In genomic region chr4:155721668-155722083, GRCm38 (mm10) we compare ENCODE assay signal across 7 mouse cellular contexts. TPM values are rescaled to one million over a fixed set of nuclear protein-coding genes. Genes with fewer than 3 reads are reported as not detected.
DNase-seq lines count a peak whose midpoint lies in the region; ATAC-seq and TF ChIP-seq lines count a peak whose summit lies in the region.

No protein-coding gene starts in this region.

- 66% methylated on average over 4 of the region's 4 CpGs for WGBS in kidney, embryonic 15.5 days
- 51% methylated on average over 4 of the region's 4 CpGs for WGBS in kidney, postnatal 0 days
- 50% methylated on average over 4 of the region's 4 CpGs for WGBS in small intestine, adult 2 months

- no peak overlapping the region for H3K27ac ChIP-seq in kidney, embryonic 15.5 days
- peak overlapping the region; percentile 5; the same call in 1 of the 2 replicates for H3K27ac ChIP-seq in ES-E14 (ENCODE audit: insufficient read depth, low read depth, low read length, poor library complexity, severe bottlenecking)
- H3K27ac ChIP-seq in kidney, postnatal 0 days = no peak overlapping the region
- H3K27ac ChIP-seq in small intestine, adult 2 months (ENCODE audit: insufficient read depth, low read depth, low read length) = no peak overlapping the region

- peaks cover 50% of the 10 kb centered on the region for H3K36me3 ChIP-seq in kidney, embryonic 15.5 days
- peaks cover 21% of the 10 kb centered on the region for H3K36me3 ChIP-seq in ES-E14 (ENCODE audit: control insufficient read depth, insufficient read depth, low read length, poor library complexity, severe bottlenecking)
- H3K36me3 ChIP-seq in kidney, postnatal 0 days (ENCODE audit: insufficient read depth, low read length) = no peaks in the 10 kb centered on the region
- peaks cover 20% of the 10 kb centered on the region for H3K36me3 ChIP-seq in small intestine, adult 2 months (ENCODE audit: control insufficient read depth, insufficient read depth, low read length)

- ATAC-seq in kidney, embryonic 15.5 days (replicated peaks; ENCODE audit: low FRiP score) = no peak
- ATAC-seq in kidney, postnatal 0 days (replicated peaks; ENCODE audit: low FRiP score, low read depth) = no peak

- in situ Hi-C loops in ES-E14 (cut with MboI; ENCODE audit: low sequenced_read_pairs in 2 of 2, unreplicated experiment in 2 of 2) = no loop called here

- no peak for TF ChIP-seq POLR2A in small intestine, adult 2 months (IDR thresholded peaks at IDR 0.05; ENCODE audit: low read depth, low read length)

- no peaks in the 10 kb centered on the region for H3K9me3 ChIP-seq in kidney, embryonic 15.5 days (replicated peaks)
- no peaks in the 10 kb centered on the region for H3K9me3 ChIP-seq in ES-E14 (ENCODE audit: control insufficient read depth, insufficient read depth, low read depth, low read length)
- no peaks in the 10 kb centered on the region for H3K9me3 ChIP-seq in kidney, postnatal 0 days (replicated peaks; ENCODE audit: low read length)

- H3K4me2 ChIP-seq in kidney, embryonic 15.5 days = no peak overlapping the region
- no peak overlapping the region for H3K4me2 ChIP-seq in kidney, postnatal 0 days (ENCODE audit: low read length)

- peak; percentile 24 for DNase-seq in kidney, adult 11 months
- DNase-seq in ES-E14 (ENCODE audit: low read depth, low spot score) = no peak
- DNase-seq in cerebellum, postnatal 10 days = peak; percentile 60 to 69
- DNase-seq in kidney, postnatal 0 days (ENCODE audit: low spot score) = peak; percentile 45
- no peak for DNase-seq in layer of hippocampus, adult 8-10 months (ENCODE audit: low spot score in 2 of 2)

- H3K9ac ChIP-seq in kidney, embryonic 15.5 days = no peak overlapping the region
- H3K9ac ChIP-seq in ES-E14 (ENCODE audit: insufficient read depth, low read depth, low read length, poor library complexity, severe bottlenecking) = no peak overlapping the region
- no peak overlapping the region for H3K9ac ChIP-seq in kidney, postnatal 0 days (ENCODE audit: low read depth, low read length)

- peak; percentile 79 for TF ChIP-seq CTCF in kidney, postnatal 0 days (IDR thresholded peaks at IDR 0.05; ENCODE audit: low read depth)
- TF ChIP-seq CTCF in small intestine, adult 2 months (IDR thresholded peaks at IDR 0.05; ENCODE audit: extremely low read depth, insufficient read length, insufficient replicate concordance, low read depth, low read length) = peak; percentile 33; the same call in 1 of the 2 replicates

- no peaks in the 10 kb centered on the region for H3K4me1 ChIP-seq in kidney, embryonic 15.5 days
- peaks cover 3 to 5% of the 10 kb centered on the region in 2 experiments; a peak in 2 of 4 replicates for H3K4me1 ChIP-seq in ES-E14 (ENCODE audit: control insufficient read depth in 2 of 2, insufficient read depth in 2 of 2, low read length in 2 of 2, poor library complexity in 1 of 2)
- no peaks in the 10 kb centered on the region for H3K4me1 ChIP-seq in kidney, postnatal 0 days (replicated peaks; ENCODE audit: insufficient read depth, low read length)
- H3K4me1 ChIP-seq in small intestine, adult 2 months (ENCODE audit: control insufficient read depth, insufficient read depth, insufficient read length, low read length) = no peaks in the 10 kb centered on the region; the same call in 1 of the 2 replicates

- no peaks in the 10 kb centered on the region for H3K27me3 ChIP-seq in kidney, embryonic 15.5 days
- no peaks in the 10 kb centered on the region for H3K27me3 ChIP-seq in kidney, postnatal 0 days (ENCODE audit: insufficient read depth, low read length)
- no peaks in the 10 kb centered on the region for H3K27me3 ChIP-seq in small intestine, adult 2 months (ENCODE audit: control insufficient read depth, insufficient read depth, low read length)

- H3K4me3 ChIP-seq in kidney, embryonic 15.5 days (replicated peaks) = no peak overlapping the region
- no peak overlapping the region for H3K4me3 ChIP-seq in ES-E14 (ENCODE audit: insufficient read depth in 1 of 2, low read depth in 1 of 2, low read length in 2 of 2, poor library complexity in 1 of 2, severe bottlenecking in 1 of 2)
- no peak overlapping the region for H3K4me3 ChIP-seq in kidney, postnatal 0 days (replicated peaks; ENCODE audit: low read depth, low read length)
- no peak overlapping the region for H3K4me3 ChIP-seq in small intestine, adult 2 months (ENCODE audit: low read depth, low read length)

TF ChIP-seq in ES-E14, 5 proteins besides CTCF, POLR2A, EP300 and RAD21:
- TF ChIP-seq ZNF384 (IDR thresholded peaks at IDR 0.05; ENCODE audit: low read depth, low read length) = no peak
- no peak for TF ChIP-seq ZC3H11A (IDR thresholded peaks at IDR 0.05; ENCODE audit: borderline replicate concordance, low read depth, low read length)
- peak; percentile 84 for TF ChIP-seq MAFK (IDR thresholded peaks at IDR 0.05; ENCODE audit: insufficient read depth, low read depth, low read length)

RNA-seq across cellular contexts. Expression of gene Tmem240, which starts 12.9 kb away (rescaled TPM):
- 0.50 and 1.0 TPM in 2 replicates for polyA plus RNA-seq in kidney, embryonic 15.5 days (2015; fragmentation: Nextera tagmentation; extraction: Ambion mirVana)
- 0.22 and 0.58 TPM in 2 replicates for total RNA-seq in ES-E14 (2012; rRNA removed)
- 0.47 and 0.68 TPM in 2 replicates for polyA plus RNA-seq in kidney, postnatal 0 days (2015; fragmentation: Nextera tagmentation; extraction: Ambion mirVana)
- 0.53 and 0.80 TPM in 2 replicates for polyA plus RNA-seq in small intestine, adult 2 months (2012; rRNA removed)
- 10 to 100 TPM; 32.7 to 35.8 (median 34.4) TPM for total RNA-seq in layer of hippocampus, adult 8-10 months (2022)

RNA-seq across cellular contexts. Expression of gene Ssu72, which starts 17.1 kb away (rescaled TPM):
- 144 and 145 TPM in 2 replicates for polyA plus RNA-seq in kidney, embryonic 15.5 days (2015; fragmentation: Nextera tagmentation; extraction: Ambion mirVana)
- total RNA-seq in ES-E14 (2012; rRNA removed) = 125 and 129 TPM in 2 replicates
- polyA plus RNA-seq in kidney, postnatal 0 days (2015; fragmentation: Nextera tagmentation; extraction: Ambion mirVana) = 151 and 159 TPM in 2 replicates
- 87.2 and 140 TPM in 2 replicates for polyA plus RNA-seq in small intestine, adult 2 months (2012; rRNA removed)
- 10 to 100 TPM; 86.8 to 99.4 (median 88.9) TPM for total RNA-seq in layer of hippocampus, adult 8-10 months (2022)

RNA-seq across cellular contexts. Expression of gene Fndc10, which starts 27.5 kb away (rescaled TPM):
- 4.9 and 5.3 TPM in 2 replicates for polyA plus RNA-seq in kidney, embryonic 15.5 days (2015; fragmentation: Nextera tagmentation; extraction: Ambion mirVana)
- 10.0 and 22.1 TPM in 2 replicates for total RNA-seq in ES-E14 (2012; rRNA removed)
- 9.1 and 12.1 TPM in 2 replicates for polyA plus RNA-seq in kidney, postnatal 0 days (2015; fragmentation: Nextera tagmentation; extraction: Ambion mirVana)
- 12.5 and 24.0 TPM in 2 replicates for polyA plus RNA-seq in small intestine, adult 2 months (2012; rRNA removed)
- 10 to 100 TPM; 22.6 to 30.6 (median 26.6) TPM for total RNA-seq in layer of hippocampus, adult 8-10 months (2022)

RNA-seq across cellular contexts. Expression of gene Atad3a, which starts 39.2 kb away (rescaled TPM):
- polyA plus RNA-seq in kidney, embryonic 15.5 days (2015; fragmentation: Nextera tagmentation; extraction: Ambion mirVana) = 115 and 124 TPM in 2 replicates
- total RNA-seq in ES-E14 (2012; rRNA removed) = 169 and 267 TPM in 2 replicates
- 92.1 and 92.2 TPM in 2 replicates for polyA plus RNA-seq in kidney, postnatal 0 days (2015; fragmentation: Nextera tagmentation; extraction: Ambion mirVana)
- polyA plus RNA-seq in small intestine, adult 2 months (2012; rRNA removed) = 57.3 and 65.5 TPM in 2 replicates
- total RNA-seq in layer of hippocampus, adult 8-10 months (2022) = 10 to 100 TPM; 62.3 to 79.7 (median 65.0) TPM

RNA-seq across cellular contexts. Expression of gene Mib2, which starts 52.7 kb away (rescaled TPM):
- 25.8 and 30.2 TPM in 2 replicates for polyA plus RNA-seq in kidney, embryonic 15.5 days (2015; fragmentation: Nextera tagmentation; extraction: Ambion mirVana)
- total RNA-seq in ES-E14 (2012; rRNA removed) = 55.3 and 100 TPM in 2 replicates
- 19.6 and 21.0 TPM in 2 replicates for polyA plus RNA-seq in kidney, postnatal 0 days (2015; fragmentation: Nextera tagmentation; extraction: Ambion mirVana)
- polyA plus RNA-seq in small intestine, adult 2 months (2012; rRNA removed) = 46.3 and 85.4 TPM in 2 replicates
- total RNA-seq in layer of hippocampus, adult 8-10 months (2022) = 100 to 1,000 TPM; 101 to 122 (median 113) TPM

Comparison
In these comparisons a context has a peak if more than half of its experiments do, and no peak if none do; other contexts are left out.
1. DNase-seq: peak in kidney, adult 11 months (single experiment), cerebellum, postnatal 10 days (2 of 2) and kidney, postnatal 0 days (single experiment); none in ES-E14 (single experiment) and layer of hippocampus, adult 8-10 months (0 of 2).